Mouse (Mus musculus) liver, postnatal 0 days (tissue): ENCODE results near the gene Idua.

Experiments used
- CTCF ChIP-seq: sonication (generic); IDR thresholded peaks from 2 replicates; pipeline ENCODE4 v1.5.1; 2016; ENCODE audit warnings: antibody characterized with exemption, low read depth
- EP300 ChIP-seq: IDR thresholded peaks from 2 replicates; pipeline ENCODE4 v1.6.1; 2016; ENCODE audit warnings: antibody characterized with exemption, low read depth, mild to moderate bottlenecking

DNA sequence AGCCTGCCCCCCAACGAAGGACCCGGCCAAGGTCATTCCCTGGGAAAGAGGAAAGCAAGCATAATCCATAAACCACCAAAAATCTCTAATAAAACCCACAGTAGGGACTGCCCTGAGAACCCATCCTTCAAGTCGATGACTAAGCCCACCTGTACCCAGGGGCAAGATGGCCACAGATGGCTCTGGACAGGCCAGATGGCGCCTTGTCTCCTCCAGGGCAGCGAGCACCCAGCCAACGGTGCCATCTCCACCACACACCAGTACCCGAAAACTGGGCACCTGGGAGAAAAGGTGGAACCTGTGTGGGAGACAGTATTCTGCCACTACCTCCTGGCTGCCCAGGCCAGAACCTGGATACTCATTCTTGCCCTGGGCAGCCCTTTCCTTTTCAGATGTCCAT is 9.8 kb upstream of the Idua start:
- TF ChIP-seq CTCF (no peak), EP300 (no peak)
